Comparison of ENCODE assay signal across 29 mouse cellular contexts in the genomic region with DNA sequence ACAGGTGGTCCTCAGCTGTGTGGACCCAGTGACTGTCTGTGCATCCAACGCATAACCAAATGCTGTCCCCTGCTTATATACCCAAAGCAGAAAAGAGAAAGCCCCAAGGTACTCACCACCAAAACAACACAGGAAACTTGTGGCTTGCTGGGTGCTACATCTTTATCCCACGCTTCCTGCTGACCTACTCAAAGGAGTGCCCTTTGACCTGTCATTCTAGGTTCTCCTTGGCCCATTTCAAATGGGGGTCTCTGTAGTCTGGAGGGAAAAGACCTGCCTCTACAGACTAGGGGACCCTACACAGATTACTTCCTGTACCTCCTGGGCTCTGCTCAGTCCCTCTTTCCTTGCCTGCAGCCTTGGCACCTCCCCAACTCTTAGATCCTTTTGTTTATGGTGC. TPM values are rescaled to one million over a fixed set of nuclear protein-coding genes. Genes with fewer than 3 reads are reported as not detected.
"Had no signal": no experiment of that assay in that cellular context is flagged by ENCODE, and none has a peak within 500 bp of the region (broad histone marks: within the 10 kb centered on the region; RNA-seq: fewer than 3 reads in every experiment).

A gene (minus strand): TSS at position 101 of the 400 bp plus-strand sequence.

RNA-seq across cellular contexts. Expression of the gene that starts here (rescaled TPM):
- total RNA-seq: heart, postnatal 4 days; hematopoietic stem cell, adult 5-6 weeks; hindbrain, postnatal 0 days; layer of hippocampus, adult 18-20 months; layer of hippocampus, adult 2 months; layer of hippocampus, adult 8-10 months; layer of hippocampus, postnatal 10 days; layer of hippocampus, postnatal 14 days; layer of hippocampus, postnatal 25 days; layer of hippocampus, postnatal 36 days had no signal
- polyA plus RNA-seq: heart, embryonic 10.5 days; heart, embryonic 11.5 days; heart, embryonic 12.5 days; heart, embryonic 13.5 days; heart, embryonic 14.5 days; heart, embryonic 15.5 days; heart, embryonic 16.5 days; heart, postnatal 0 days; hindbrain, embryonic 10.5 days; hindbrain, embryonic 11.5 days; hindbrain, embryonic 12.5 days; hindbrain, embryonic 13.5 days; hindbrain, embryonic 14.5 days; hindbrain, embryonic 15.5 days; hindbrain, embryonic 16.5 days; hindbrain, postnatal 0 days; intestine, embryonic 14.5 days; kidney, adult 2 months; kidney, embryonic 14.5 days; kidney, postnatal 0 days had no signal
